11 mouse cellular contexts compared by ENCODE assay signal in genomic region chr6:125803364-125804011, GRCm38 (mm10).
A peak's percentile ranks its signal among the peaks of the same experiment; 100 is the strongest.
DNase-seq lines count a peak whose midpoint lies in the region; ATAC-seq and TF ChIP-seq lines count a peak whose summit lies in the region.
"Had no signal": no experiment of that assay in that cellular context is flagged by ENCODE, and none has a peak within 500 bp of the region (broad histone marks: within the 10 kb centered on the region; RNA-seq: fewer than 3 reads in every experiment).

No protein-coding gene starts in this region.

- no peak overlapping the region for H3K9ac ChIP-seq in midbrain, postnatal 0 days (replicated peaks; ENCODE audit: low read length, poor library complexity, severe bottlenecking)
- H3K9ac ChIP-seq: heart, embryonic 13.5 days; liver, embryonic 14.5 days had no signal

- 49% methylated on average over 20 of the region's 20 CpGs for WGBS in midbrain, postnatal 0 days

- ATAC-seq in midbrain, postnatal 0 days (ENCODE audit: low FRiP score) = no peak

- intact Hi-C loops in heart, postnatal 36 days (cut with DNase I) = no loop called here

- no peak for TF ChIP-seq CTCF in midbrain, postnatal 0 days (IDR thresholded peaks at IDR 0.05)

- no peaks in the 10 kb centered on the region for H3K9me3 ChIP-seq in midbrain, postnatal 0 days (ENCODE audit: low read length)
- H3K9me3 ChIP-seq: heart, embryonic 13.5 days had no signal

- no peak overlapping the region for H3K4me3 ChIP-seq in midbrain, postnatal 0 days (ENCODE audit: low read depth, low read length)
- H3K4me3 ChIP-seq: heart, embryonic 13.5 days had no signal

- no peaks in the 10 kb centered on the region for H3K27me3 ChIP-seq in midbrain, postnatal 0 days (ENCODE audit: insufficient read depth, low read length)

- peak overlapping the region; percentile 6; the same call in 1 of the 2 replicates for H3K4me2 ChIP-seq in midbrain, postnatal 0 days (ENCODE audit: low read depth, low read length, poor library complexity, severe bottlenecking)
- H3K4me2 ChIP-seq: heart, embryonic 13.5 days had no signal

- no peak overlapping the region for H3K27ac ChIP-seq in midbrain, postnatal 0 days (ENCODE audit: low read depth, low read length)
- H3K27ac ChIP-seq: heart, embryonic 13.5 days; liver, embryonic 14.5 days had no signal

- H3K4me1 ChIP-seq in midbrain, postnatal 0 days (ENCODE audit: insufficient read depth, low read length) = no peaks in the 10 kb centered on the region
- H3K4me1 ChIP-seq: heart, embryonic 13.5 days had no signal

- peak; percentile 3 for DNase-seq in heart, adult 8-10 months (ENCODE audit: low spot score)
- no peak for DNase-seq in heart, postnatal 36 days
- peak; percentile 8 for DNase-seq in Muller cell, postnatal 12 days (ENCODE audit: inconsistent ontology term)
- DNase-seq in forelimb bud, embryonic 11.5 days (ENCODE audit: low read depth, low spot score) = peak; percentile 78
- DNase-seq in midbrain, postnatal 0 days (ENCODE audit: low spot score) = peak; percentile 3
- no peak for DNase-seq in adrenal gland, postnatal 4 days (ENCODE audit: low spot score in 2 of 2)
- DNase-seq in layer of hippocampus, adult 9-10 months (ENCODE audit: low spot score) = no peak
- DNase-seq in testis, postnatal 10 days (ENCODE audit: low spot score) = no peak
- DNase-seq: adrenal gland, postnatal 10 days had no signal

- H3K36me3 ChIP-seq in midbrain, postnatal 0 days (ENCODE audit: insufficient read depth, low read length) = no peaks in the 10 kb centered on the region
- H3K36me3 ChIP-seq: heart, embryonic 13.5 days had no signal

Comparison
In these comparisons a context has a peak if more than half of its experiments do, and no peak if none do; other contexts are left out.
1. DNase-seq: peak in heart, adult 8-10 months (single experiment), Muller cell, postnatal 12 days (single experiment), forelimb bud, embryonic 11.5 days (single experiment) and midbrain, postnatal 0 days (single experiment); none in heart, postnatal 36 days (0 of 2), adrenal gland, postnatal 4 days (0 of 2), layer of hippocampus, adult 9-10 months (single experiment) and testis, postnatal 10 days (single experiment).